Mouse (Mus musculus) regulatory T cell (primary cell): Measurements from ENCODE around the gene Kazn.

ENCODE experiments used
- in situ Hi-C: fragments of 300-600 bp; cut with MboI, MseI; formaldehyde crosslinking; loops from one replicate; pipeline ENCODE4 v1.15.1; 2025; ENCODE audit warnings: high pct_unique_total_duplicates

The Kazn gene

DNA sequence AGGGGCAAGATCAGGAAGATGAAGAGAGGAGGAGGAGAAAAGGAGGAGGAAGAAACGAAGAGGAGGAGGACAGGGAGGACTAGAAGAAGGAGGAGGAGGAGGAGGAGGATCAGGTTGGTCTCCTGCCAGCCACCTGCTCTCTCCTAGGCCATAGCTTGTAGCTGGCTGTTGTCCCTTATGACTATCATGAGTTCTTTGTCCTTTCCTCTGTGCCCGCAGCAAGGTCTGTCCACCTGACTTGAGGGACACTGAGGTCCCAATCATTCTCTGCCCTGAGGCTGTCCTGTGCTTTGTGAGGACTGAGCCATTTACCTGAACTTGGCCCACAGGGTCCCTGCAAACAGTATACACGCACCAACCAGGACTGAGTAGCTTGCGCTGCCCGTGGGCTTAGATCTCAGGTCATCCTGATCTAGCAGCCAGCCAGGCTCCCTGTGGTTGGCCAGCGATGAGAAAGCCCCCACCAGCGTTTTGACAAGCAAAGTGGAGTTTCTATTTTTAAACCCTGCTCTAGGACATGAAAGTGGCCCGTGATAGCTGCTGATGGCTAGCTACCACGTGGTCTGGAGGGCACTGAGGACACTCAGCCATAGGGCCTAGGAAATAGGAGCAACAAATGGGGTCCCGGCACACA, 112.4 kb downstream of the Kazn start:
- in situ Hi-C loops = loop anchor here (10.0 kb wide), 1 partner anchor 1128 kb away; no protein-coding TSS in a partner anchor

DNA sequence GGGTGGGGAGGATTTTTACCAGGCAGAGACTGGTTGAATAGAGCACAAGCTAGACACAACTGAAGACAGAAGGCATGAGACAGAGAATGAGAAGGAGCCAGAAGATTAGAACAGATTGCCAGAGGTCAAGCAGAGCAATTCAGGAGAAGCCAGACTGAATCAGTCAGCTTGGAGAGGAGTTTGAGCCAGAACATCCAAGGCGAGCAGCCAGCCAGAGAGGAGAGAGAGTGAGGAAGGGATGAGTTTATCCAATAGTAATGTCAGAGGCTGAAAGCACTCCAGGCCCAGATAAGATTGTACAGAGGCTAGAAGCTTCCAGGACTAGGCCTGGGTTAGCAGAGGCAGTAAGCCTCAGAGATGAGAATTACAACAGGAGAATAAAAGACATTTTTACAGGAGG, 118.0 kb downstream of the Kazn start:
- in situ Hi-C loops = loop anchor here (10.0 kb wide), 1 partner anchor 1134 kb away; no protein-coding TSS in a partner anchor

DNA sequence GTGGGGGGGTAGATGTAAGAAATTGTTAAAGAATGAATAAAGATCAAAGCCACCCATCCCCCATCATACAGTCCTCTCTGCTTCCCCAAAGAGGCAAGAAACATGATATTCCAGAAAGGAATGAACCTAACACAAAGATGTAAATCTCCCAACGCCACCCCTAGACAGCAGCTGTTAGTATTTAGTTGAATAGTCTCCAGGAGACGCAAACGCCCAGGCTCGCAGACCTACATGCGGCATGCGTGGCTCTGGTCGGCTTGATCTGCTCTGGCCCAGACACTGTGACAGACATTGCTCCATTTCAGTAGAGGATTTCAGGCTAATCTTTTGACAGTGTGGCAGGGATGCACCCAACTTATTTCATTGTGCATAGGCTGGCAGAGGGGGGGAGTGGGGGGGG, 120.7 kb downstream of the Kazn start:
- in situ Hi-C loops = no loop called here

DNA sequence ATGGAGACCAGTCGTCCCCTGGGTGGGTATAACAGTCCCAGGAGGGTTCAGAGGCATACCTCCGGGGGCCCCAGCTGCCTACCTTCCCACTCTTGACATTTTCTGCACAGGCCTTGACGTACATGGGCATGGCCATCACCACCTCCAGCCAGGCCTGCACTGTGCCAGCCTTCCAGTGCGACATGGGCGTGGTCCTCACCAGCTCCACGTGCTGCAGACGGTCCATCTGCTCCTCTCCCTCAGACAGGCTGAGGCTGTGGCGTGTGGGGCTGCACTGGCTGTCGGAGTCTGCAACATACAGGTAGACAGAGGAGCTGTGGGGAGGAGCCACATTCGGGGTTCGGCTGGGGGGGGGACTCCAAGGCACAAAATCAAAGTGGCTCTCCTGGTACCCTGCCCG, 121.2 kb downstream of the Kazn start:
- in situ Hi-C loops = no loop called here

DNA sequence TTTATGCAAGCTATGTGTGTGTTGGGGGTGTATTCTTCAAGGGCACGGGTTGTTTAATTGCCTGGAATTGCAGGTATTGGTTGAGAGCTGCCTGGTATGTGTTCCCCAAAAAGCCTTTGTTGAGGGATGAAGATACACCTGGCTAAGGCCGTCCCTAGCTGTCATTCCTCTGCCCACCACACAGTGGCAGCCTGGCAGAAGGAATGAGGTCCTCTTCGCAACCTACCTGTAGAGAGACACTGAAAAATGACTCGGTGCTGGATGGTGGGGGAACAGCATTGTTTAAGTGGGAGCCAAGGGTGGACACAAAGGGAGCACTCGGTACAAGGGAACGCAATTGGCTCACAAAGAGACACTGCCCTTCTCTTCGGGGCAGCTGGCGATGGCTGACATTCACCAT, 125.9 kb downstream of the Kazn start:
- in situ Hi-C loops = no loop called here

DNA sequence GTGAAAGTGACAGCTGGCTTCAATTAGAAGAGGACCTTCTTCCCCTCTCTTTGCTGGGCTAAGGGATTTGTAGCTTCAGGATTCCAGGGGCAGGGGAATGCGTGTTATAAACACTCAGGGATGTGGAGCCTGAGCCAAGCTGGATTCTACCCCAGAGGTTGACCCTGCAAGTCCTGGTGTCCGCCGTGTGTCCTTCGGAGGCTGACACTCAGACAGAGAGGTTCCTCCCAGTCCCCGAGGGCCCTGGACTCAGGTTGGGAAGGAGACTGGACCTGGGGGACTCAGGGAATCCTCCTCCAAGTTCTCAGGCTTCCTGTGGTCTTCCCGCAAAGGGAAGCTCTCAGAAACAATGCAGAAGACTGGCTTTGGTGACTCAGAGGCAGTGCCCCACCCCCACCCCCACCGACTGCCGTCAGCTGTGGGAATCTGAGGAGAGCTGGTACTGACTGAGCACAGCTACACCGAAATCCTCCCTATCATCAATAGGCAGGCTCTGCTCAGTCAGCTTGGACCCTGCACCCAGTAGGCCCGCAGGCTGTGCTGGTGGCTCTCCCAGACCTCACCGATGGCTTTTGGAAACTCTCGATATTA, 136.0 kb downstream of the Kazn start:
- in situ Hi-C loops = no loop called here

DNA sequence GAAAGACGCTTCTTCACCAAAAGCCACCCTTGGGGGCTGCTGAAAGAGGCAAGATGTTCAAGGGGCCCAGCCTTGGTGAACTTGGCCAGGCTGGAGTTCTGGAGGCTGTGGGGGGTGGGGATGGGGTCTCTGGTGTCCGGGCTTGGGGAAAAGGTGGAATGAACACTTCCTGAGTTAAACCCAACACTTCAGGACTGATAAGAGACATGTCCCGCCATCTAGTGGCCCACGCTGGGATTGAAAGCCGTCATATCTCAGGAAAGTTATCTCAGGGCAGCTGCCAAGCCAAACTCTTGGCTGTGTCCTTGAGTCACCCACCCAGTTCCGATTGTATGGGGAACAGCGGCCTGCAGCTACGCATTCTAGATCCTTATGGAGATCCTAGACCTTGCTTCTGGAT, 140.9 kb downstream of the Kazn start:
- in situ Hi-C loops = loop anchor here (5.0 kb wide), 1 partner anchor 96 kb away; no protein-coding TSS in a partner anchor

DNA sequence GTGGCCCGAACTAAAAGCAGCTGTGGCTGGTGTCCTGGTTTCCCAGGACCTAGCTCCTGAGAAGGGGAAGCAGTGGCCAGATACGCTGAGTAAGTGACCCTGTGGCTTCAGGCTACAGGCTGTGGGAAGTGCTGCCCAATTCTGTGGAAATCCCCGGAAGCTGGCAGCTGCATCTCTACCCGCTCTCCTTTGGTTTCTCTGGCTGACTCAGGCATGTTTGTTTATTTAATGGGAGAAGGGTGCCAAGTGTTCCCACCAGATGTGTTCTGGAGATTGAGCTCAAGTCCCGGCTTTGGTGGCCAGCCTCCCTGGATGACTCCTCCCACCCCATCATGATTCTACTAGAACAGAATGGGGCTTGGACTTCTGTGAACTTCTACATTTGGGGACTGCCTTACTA, 141.3 kb downstream of the Kazn start:
- in situ Hi-C loops = loop anchor here (5.0 kb wide), 1 partner anchor 96 kb away; no protein-coding TSS in a partner anchor

DNA sequence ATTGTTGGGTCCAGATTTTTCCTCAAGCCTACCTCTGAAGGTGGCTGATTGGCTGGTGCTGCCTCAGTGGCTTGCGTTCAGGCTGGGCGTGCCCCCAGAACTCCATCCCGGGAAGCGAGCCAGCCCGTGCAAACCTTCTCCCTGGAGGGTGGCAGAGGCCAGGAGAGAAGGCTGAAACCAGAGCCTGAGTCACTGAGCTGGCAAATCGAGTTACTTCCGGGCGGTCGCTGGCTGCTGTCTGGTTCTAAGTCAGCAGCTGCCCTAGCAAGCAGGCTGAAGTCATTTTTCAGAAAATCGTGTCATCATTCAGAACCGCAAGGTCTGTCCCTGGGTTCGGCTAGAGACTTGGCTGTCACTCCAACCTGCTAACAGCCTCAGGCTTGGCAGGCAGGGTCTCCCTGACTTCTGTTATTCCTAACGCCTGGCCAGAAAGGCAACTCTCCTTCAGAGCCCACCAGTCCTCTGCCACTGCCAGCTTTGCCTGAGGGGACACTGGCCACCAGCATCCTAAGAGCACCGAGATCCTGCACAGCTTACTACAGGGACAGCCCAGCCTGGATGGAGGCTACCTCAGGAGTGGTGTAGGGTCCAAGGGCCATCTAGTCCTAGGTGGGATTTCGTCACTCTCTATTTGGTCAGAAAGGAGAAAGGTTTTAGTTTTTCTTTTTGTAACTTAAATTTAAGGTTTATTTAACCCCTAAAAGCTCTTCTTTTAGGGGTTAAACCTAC, 143.5 kb downstream of the Kazn start:
- in situ Hi-C loops = loop anchor here (5.0 kb wide), 1 partner anchor 93 kb away; no protein-coding TSS in a partner anchor

DNA sequence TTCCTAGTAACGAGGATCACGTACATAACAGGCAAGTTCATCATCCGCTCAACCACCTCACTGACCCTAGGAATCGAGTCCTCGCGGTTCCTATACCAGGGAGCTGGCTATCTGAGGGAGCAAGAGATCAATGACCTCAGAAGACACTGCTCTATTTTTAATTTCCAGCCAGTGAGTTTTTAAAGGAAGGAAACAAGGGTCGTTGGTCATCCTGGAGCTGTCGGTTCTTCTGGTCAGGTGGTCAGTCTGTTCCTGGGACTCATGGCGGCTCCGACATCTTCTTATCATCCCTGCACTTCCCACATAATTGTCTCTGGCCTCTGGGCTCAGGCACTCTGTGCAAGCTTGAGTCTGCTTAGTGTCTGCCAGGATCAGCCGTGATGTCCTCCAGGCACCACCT, 144.8 kb downstream of the Kazn start:
- in situ Hi-C loops = no loop called here

DNA sequence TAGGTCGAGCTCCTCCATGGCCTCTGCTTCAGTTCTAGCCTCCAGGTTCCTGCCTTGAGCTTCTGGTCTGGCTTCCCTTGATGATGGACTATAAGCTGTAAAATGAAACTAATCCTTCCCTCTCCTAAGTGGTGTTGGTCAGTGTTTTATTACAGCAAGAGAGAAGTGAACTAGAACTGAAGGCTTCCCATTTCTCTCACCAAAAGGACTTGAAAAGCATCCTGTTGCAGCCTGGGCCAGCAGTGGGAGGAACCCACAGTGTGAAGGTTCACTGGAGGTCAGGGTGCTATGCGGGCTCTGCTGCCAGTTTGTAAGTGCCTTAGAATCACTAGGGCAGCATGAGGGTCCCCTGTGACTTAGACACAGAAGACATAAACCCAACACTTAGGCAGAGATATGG, 148.1 kb downstream of the Kazn start:
- in situ Hi-C loops = no loop called here

DNA sequence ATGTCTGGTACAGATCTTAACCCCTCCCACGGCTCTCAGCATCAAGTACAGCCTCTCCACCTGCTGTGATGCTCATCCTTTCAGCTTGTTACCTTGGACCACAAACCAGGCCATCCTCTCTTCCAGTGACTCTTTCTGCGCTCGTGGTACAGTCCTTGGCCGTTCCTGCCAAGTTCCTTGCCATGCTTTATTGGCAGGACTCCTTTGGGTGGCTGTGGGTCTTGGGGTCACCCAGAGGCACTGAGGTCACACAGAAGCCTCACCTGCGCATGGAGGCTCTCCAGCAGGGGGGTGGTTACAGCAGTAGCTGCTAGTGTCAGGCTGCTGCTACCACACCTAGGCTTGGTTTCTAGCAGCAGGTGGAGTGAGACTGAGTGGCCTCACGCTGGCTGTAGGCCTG, 149.2 kb downstream of the Kazn start:
- in situ Hi-C loops = no loop called here

DNA sequence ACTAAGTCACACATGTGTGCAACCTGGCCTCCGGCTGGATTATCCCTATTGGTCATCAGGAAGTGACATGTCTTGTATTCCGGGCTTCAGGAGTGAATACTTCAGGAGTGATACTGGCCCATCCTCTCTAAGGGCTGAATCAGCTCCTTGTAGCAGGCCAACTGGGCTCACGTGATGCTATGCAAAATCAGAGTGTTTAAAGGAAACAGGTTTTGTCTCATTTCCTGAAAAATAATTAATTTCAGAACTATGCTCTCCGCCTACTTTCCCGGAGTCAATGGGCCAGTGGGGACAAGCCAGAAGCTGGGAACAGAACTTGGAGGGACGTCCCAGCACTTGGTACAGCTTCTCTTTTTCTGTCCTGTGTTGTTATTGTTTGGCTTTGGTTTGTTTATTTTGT, 150.4 kb downstream of the Kazn start:
- in situ Hi-C loops = no loop called here

DNA sequence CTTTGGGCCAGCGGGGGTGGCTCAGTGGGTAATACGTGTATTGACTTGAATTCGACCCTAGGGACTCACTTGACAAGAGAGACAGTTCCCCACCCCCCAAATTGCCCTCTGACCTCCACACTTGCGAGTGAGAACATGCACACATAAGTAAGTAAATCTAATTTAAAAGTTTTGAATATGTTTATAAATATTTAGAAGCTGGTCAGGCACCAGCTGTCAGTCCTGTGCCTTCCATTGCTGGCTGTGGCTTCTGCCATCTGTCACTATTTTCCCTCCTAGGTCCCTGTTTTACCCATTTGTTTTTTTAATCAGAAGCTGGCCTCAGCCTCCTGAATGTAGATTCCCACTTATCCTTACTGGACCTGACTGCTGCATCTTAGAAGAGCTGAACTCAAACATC, 150.8 kb downstream of the Kazn start:
- in situ Hi-C loops = no loop called here

DNA sequence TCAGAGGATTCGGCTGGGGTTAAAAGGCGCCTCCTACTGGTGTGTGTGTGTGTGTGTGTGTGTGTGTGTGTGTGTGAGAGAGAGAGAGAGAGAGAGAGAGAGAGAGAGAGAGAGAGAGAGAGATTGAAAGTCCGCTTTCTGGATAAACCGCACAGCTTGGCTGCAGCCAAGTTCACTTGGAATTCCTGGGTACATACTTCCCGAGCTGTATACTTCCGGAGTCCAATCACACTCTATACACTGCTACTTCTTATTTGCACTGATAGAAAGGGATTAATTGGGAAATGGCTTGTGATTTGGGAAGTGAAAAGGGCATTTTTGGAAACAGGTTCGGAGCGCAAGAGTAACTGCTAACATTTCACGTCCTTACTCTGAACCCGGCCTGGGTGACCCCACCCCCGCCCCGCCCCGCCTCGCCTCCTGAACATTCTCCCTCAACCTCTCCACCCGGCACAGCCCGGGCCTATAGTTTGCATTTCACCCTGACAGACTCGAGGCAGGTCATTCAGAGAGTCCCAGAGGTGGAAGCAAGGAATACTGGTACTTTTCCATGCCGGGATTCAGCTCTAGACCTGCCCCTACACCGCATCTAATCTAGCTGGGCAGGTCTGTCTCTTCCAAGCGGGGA, 154.2 kb downstream of the Kazn start:
- in situ Hi-C loops = no loop called here

DNA sequence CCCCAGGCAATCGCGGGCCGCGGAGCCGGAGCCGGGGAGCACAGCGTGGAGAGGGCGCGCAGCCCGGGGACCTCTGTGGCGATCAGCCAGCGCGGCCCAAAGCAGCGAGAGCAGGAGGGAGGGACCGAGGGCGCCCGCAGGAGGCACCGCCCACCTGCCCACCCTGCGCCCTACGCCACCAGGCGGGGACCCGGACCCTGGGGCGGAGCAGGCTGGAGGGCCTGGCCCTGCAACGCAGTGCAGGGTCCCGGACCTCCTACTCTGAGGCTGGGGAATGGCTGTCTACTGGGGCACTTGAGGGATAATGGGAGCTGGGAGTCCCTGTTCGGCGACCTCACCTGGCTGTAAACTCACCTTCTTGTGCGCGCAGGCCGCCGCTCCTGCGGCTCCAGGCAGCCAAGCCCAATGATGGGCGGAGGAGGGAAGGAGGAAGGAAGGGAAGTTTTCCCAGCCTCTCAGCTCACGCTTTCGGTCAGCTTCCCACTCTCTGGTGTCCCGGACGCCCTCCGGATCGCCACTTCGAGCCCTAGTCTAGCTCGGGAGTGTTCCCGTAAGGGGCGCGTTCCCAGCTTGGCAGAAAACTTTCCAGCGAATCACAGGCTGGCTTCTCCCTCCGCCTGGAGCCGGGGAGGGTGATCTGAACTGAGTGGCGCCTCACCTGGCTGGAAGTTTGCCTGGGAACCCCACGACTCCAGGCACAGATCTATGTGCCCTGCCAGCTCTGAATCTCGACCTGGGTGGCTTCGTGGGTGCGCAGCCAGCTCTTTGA, 154.9 kb downstream of the Kazn start, which contains the start of gene Tmem51:
Gene Tmem51, minus strand, starts transcription at position 174 of the 769 bp plus-strand sequence.
- in situ Hi-C loops = no loop called here

DNA sequence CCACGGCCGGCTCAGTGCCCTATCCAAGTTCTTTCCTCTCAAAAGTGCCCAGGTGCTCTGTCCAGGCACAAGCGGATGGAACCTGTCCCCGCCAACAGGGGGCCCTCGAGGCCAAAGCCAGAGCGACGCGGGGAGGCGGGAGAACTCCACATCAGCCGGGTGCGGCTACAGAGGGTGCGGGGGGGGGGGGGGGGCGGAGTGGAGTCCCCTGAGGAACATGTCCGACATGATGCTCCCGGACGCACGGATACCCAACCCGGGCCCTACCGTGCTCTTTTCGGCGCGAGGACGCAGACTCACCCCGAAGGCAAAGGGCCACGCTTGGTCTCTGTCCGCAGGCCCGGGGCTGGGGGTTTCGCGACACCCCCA, 155.5 kb downstream of the Kazn start:
- in situ Hi-C loops = no loop called here

DNA sequence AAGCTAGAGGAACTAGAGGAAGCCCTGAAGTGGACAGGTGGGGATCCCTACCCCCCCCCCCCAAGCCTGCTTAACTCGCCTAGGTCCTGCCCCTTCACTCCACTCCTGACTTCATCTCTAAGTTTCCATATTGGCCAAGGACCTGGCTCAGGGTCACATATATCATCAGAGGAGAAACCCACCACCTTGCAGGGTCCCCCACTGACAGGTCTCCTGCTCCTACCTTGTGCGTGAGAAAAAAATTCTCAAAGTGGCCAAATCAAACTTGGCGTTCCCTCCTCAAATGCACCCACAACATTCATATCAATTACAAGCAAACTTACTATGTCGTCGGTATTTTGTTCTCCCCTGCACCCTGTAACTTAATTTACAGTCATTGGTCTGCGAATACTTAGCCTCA, 156.0 kb downstream of the Kazn start:
- in situ Hi-C loops = no loop called here

DNA sequence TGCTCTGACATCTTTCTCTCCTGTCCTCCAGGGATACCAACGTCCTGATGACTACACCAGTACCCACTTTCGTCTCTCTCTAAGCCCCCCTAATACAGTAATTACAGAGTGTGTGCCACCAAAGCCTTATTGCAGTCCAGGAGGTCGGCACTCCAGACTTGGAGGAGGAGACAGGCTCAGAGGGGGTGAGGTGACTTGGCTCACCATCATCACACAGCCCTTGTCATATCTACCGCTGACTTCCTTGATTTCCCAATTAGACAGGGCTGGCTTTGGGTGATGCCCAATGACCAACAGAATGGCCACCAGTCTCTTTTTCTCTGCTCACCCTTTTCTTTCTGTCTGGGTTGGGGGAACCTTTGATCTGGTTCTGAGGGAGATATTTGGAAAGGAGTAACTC, 156.5 kb downstream of the Kazn start:
- in situ Hi-C loops = no loop called here

DNA sequence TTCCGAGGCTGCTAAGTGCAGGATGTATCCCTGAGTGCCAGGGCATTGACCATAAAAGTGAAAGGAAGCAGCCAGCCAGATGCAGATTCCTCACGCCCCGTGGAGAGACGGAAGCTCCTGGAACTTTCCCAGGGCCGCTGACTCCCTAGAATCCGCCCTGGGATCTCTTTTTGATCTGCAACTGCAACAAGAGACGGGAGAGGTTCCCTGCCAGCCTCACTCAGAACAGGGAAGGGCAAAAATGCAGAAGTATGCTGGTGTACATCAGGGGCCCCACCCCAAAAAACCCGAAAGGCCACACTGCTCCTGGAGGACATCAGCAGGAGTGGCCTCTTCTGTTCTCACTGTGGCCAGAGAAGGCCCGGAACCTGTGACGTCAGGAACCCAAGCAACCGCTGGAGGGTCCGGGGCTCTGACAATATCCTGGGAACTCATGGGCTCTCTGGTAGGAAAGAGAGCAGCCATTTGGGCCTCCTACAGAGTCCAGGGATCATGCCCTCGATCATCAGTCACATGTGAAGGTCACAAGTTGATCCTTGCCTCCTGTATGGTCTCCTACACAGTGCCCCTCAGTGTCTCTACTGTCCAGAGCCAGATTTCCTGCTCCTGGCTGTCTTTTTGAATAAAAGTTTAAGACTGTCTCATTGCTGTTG, 157.4 kb downstream of the Kazn start:
- in situ Hi-C loops = no loop called here
